Mouse (Mus musculus) forelimb bud, embryonic 11.5 days (tissue): Measurements from ENCODE around the gene Lrrc45.
"Not testable (repeated sequence)": the region's sequence is repeated elsewhere in the genome, so short reads cannot be mapped to it uniquely, and the experiment has no call there.

Source experiments
- DNase-seq: peaks from one replicate; pipeline ENCODE4 v3.0.0-alpha.2; 2012; ENCODE audit warnings: low read depth, low spot score

The Lrrc45 gene

GRCm38 (mm10) chr11:120713580-120714518 lies at the start of gene Lrrc45, which contains the start of gene Cenpx:
TSS of gene Lrrc45 (plus strand) at chr11:120713925.
TSS of gene Cenpx (minus strand) at chr11:120713738.
- DNase-seq, result peak; percentile 99

GRCm38 (mm10) chr11:120665406-120665805 lies 48.3 kb upstream of the Lrrc45 start:
- no peak for DNase-seq

GRCm38 (mm10) chr11:120666617-120667016 lies 47.1 kb upstream of the Lrrc45 start:
- DNase-seq, result no peak

DNA sequence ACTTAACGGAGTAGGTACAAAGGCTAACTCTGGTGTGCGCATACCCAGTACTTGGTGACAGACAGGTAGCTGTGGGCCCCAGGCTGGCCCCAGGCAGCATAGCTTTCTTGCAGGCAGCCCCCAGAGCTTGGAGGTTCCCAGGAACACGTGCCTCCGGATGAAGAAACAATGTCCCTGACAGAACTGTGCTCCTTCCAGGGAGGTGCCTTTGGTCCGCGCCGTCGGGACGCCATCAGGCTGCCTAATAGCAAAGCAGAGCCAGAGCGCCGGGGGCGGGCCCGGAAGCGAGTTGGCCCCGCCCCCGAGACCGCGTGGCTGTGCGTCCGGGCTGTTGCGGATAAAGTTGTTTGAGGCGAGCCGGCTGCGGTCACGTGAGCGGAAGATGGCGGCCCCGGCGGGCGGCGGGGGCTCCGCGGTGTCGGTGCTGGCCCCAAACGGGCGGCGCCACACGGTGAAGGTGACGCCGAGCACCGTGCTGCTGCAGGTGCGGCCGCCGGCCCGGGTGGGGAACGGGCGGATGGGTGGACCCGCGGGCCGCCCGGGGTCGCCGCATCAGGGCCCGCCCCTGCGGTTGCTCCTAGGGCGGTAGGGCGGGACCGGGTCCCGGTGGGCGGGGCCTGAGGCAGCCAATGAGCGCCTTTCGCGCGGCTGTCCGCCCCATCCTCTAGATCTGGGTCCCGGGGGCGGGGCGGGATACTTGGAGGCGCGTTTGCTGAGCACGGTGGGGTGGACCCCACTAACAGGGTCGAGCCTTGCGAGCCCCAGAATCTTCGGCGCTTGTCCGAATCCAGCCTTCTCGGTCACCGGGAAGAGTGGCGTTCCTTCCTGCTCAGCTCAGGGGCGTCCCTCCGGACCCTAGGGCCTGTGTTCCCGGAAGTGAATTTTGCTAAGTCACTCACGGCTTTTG lies 40.8 kb upstream of the Lrrc45 start, which contains the start of gene Aspscr1:
TSS of gene Aspscr1 (plus strand) at position 287 of the 907 bp plus-strand sequence.
- peak; percentile 94 for DNase-seq

DNA sequence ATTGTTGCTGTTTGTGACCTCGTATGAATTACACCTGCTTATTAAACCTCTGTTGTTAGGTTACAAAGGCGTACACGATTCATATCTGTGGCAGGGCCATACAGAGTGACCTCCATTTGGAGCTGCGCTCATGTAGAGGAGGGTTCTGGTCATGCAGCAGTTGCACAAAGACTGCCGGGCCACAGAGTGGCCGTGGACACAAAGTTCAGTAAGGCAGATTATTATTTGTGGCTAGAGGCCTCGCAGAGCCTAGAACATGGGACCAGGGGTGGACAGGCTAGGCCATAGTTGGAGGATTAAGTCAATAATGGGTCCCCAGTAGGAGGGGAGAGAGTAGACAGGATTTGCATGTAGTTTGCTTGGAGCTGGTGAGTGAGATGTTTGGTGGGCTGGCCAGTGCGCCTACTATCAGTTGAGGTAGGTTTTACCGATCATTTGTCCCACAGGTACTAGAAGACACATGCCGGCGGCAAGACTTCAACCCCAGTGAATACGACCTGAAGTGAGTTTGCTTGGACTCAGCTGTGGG lies 40.1 kb upstream of the Lrrc45 start:
- no peak for DNase-seq

DNA sequence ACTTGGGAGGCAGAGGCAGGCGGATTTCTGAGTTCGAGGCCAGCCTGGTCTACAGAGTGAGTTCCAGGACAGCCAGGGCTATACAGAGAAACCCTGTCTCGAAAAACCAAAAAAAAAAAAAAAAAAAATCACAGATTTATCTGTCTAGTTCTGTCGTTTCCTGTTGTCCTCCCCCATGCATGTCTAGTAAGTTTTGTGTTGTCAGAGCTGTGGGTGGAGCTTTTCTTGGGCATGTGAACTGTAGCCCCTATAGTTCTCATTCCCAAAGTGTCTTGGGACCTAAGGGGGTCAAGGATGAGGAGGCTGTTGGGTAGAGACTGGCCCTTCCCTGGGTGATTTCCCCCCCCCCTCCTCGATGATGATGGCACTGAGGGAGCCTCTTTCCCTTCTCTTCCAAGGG lies 37.9 kb upstream of the Lrrc45 start:
- not testable (repeated sequence) for DNase-seq

- DNase-seq, result no peak
Measured at GRCm38 (mm10) chr11:120676951-120677350, 36.8 kb upstream of the Lrrc45 start.

- DNase-seq, result no peak
Measured at GRCm38 (mm10) chr11:120679909-120680308, 33.8 kb upstream of the Lrrc45 start.

GRCm38 (mm10) chr11:120682683-120683082 lies 31.0 kb upstream of the Lrrc45 start:
- no peak for DNase-seq

- no peak for DNase-seq
Measured at GRCm38 (mm10) chr11:120683536-120683935, 30.2 kb upstream of the Lrrc45 start.

DNA sequence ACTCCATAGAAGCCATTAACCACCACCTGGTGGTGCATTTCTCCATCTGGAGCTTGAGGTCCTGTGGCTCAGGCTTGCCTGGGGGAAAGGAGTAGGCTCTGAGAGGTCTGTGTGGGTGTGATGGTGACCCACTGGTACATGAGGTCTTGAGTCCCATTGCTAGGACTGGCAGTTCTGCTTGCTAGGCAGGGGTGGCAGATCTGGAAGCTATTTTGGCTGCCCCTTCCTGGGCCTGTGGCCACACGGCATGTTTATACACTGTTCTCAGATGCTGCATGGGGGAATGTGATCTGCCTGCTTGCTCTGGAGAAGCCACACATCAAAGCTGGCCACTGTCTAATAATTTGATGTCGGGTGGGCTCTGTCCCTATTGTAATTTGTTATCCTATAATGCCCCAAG lies 29.6 kb upstream of the Lrrc45 start:
- DNase-seq, result no peak

DNA sequence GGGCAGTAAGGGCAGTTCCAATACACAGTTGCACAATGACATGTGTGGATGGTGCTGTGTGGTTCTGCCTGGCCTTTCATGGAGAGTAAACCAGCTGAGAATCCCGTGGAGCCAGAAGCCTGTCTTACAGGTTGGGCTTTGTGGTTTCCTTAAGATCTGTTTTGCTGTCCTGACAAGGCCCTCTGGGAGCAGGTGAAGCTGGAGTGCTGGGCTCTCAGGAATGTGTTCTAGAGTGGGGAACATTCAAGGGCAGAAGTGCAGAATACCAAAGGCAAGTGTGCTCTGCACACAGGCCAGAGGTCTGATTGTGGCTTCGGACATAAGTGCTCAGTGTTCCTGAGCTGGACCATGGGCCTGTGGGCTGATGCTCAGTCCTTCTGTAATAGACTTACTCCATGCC lies 29.1 kb upstream of the Lrrc45 start:
- no peak for DNase-seq

- DNase-seq, result no peak
Measured at GRCm38 (mm10) chr11:120686650-120687272, 27.0 kb upstream of the Lrrc45 start.

DNA sequence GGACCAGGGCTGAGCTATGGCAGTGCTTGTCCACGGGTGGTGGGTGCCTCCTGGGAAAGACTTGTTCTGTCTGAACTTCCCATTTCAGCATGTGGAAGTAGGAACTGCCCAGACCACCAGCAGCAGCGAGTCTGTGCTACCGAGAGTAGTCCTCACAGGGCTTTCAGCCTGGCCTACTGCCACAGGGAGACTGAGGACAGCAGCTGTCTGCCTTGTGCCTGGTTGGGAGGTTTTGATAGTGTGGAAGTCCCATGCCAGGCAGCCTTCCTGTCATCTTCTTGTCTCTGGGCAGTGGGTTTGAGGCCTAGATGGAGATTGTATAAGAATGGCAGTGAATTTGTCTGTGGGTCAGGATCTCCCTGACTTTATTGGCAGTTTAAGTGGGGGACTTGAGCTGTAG lies 24.4 kb upstream of the Lrrc45 start:
- no peak for DNase-seq

- DNase-seq, result no peak
Measured at GRCm38 (mm10) chr11:120692471-120693011, 21.2 kb upstream of the Lrrc45 start.

GRCm38 (mm10) chr11:120693461-120693860 lies 20.3 kb upstream of the Lrrc45 start:
- DNase-seq, result no peak

DNA sequence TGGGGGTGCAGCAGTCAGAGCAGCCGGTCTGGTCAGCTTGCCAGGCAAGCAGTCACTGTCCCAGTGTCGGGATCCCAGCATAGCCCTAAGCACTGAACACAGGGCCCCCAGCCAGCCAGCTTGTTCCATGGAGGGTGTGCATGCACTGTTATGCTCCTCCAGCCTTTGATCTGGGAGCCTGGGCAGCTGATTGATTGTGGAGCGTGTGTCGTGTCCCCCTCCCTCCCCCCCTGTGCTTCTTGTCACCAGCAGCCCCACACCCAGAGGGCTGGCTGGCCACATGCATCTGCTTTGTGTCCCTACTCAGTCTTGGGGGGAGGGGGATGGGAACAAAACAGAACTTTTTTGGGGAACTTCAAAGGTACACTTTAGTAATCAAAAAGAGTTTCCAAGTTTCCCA lies 18.5 kb upstream of the Lrrc45 start:
- DNase-seq, result peak; percentile 77

DNA sequence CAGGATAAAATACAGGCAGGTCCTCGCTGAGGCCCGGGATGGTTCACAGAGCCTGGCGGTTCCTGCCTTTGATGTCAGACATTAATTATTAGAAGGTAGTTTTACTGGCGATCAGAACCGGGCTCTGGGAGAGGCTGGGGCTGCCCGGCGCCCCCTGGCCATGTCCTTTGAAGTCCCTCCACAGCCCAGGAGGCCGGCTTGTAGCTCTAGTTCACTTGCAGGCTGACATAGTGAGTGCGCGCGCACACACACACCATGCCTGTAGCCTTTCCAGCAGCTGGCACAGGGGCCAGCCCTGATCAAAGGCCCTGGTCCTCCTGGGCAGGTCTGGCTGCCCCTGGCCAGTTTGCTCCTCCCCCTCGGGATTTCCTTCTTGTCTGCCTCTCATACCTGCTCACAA lies 18.1 kb upstream of the Lrrc45 start:
- DNase-seq, result peak; percentile 77

DNA sequence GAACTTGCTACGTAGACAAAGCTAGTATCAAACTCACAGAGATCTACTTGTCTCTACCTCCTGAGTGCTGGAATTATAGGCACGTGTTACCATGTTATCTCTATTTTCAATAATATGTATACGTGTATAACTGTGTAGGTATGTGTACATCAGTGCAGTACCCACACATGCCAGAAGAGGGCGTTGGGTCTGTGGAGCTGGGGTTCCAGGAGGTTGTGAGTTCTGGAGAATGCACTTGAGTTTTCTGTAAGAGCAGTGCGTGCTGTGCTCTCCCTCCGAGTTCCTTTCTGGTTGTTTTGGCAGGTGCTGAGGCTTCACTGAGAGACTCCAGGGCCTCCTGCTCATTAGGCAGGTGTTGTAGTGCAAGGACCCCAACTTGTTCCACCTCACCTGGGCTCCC lies 17.2 kb upstream of the Lrrc45 start:
- DNase-seq, result no peak

DNA sequence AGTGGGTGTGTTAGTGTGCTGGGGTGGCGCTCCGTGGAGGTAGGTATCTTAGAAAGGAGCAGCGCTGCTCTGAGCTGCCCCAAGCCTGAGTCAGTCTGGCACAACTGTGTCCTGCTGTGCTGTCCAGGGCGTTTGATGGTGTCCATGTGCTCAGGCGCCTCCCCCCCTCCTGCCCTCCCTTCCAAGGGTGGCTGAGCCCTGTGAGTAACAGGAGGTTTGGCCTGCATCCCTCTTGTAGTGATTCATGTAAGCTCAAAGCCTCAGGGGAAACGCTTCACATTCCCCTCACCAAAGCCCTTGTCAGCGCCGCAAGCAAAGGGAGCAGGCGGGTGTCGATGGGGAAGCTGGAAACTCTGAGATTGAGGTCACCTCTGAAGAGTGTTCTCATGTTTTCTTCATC lies 16.0 kb upstream of the Lrrc45 start:
- DNase-seq, result no peak
